Mouse (Mus musculus): ENCODE results near the gene Clasp1.

DNA sequence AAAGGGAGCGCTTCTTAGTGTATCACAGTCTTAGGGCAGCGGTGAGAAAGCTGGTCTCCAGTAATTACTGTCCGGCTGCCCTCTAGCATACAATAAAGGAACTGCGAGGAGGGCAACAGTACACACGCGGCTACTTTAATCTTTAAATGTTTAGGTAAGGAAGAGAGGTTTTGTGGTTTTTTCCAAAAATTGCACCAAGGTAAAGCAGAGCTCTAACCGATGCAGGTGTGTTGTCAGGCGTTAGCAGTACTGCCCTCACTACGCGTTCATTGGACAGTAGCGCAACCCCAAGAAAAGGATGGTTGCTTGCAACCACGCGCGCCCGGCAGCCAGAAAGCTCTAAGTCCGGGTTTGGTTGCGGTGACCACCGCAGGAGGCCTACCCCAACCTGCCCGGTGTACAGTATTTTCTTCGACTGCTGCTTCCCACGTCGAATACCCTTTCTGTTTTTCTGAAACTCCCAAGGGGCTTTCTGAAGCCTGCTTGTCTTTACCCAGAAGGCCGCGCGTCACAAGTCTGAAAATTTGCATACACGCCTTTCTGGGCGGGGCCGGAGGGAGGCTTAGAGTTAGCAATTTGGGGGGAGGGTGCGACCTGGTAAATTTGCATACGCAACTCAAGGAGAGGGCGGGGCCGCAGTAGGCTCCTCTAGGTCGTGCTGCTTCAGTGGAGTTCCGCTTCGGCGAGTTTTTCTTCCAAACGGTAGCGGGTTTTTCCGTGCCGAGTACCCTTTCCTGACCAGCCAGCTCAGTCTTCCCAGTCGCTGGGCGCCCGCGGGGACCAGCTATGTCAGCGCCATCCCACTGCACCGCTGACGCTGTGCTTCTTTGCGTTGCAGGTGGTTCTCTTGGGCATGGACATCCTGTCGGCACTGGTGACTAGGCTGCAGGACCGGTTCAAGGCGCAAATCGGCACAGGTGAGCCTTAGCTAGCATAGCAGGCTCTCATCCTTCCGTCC, 70.4 kb downstream of the Clasp1 start:
- TF ChIP-seq POLR2A (IDR thresholded peaks at IDR 0.05; ENCODE audit: borderline replicate concordance, extremely low read depth, low read depth, low read length) = peak; percentile 99
- 0 out of 2 replicates have a peak, but pooled peaks have one; percentile 37 for TF ChIP-seq CTCF (IDR thresholded peaks at IDR 0.05; ENCODE audit: insufficient read depth, low read length)

All from lung, adult 2 months (tissue).